Mouse (Mus musculus) granulocyte monocyte progenitor cell, adult 5-6 weeks (primary cell): ENCODE results near the gene Adcy6. TPM values are rescaled to one million over a fixed set of nuclear protein-coding genes. Genes with fewer than 3 reads are reported as not detected.

Source experiments
- ATAC-seq: replicated peaks from 2 replicates; pipeline ENCODE4 v1.8.0; 2016; ENCODE audit warnings: mild to moderate bottlenecking, moderate TSS enrichment, inconsistent platforms; ENCODE audit not compliant: poor library complexity, severe bottlenecking
- total RNA-seq, 2 experiments: library from RNA; stranded (forward) in 1 of 2; stranded (reverse) in 1 of 2; fragments of 200-712, 200-1000 nt in 1 of 2; fragments of >200 nt in 1 of 2; fragmentation: Nextera tagmentation in 1 of 2; gene quantifications; 2 replicates each; pipeline ENCODE4 v1.2.3; 2014 to 2017

Gene Adcy6
- total RNA-seq, 2 experiments from 2014 or later, result 1.8 to 2.9 TPM

- no peak for ATAC-seq
These were observed 41.4 kb downstream of the Adcy6 start for GRCm38 (mm10) chr15:98568256-98569033.

GRCm38 (mm10) chr15:98567278-98568134 lies 42.4 kb downstream of the Adcy6 start:
- peak; percentile 88 for ATAC-seq

GRCm38 (mm10) chr15:98566973-98567277 lies 43.0 kb downstream of the Adcy6 start:
- no peak for ATAC-seq

- ATAC-seq, result no peak
These were observed 52.7 kb downstream of the Adcy6 start for GRCm38 (mm10) chr15:98557186-98557585.

- no peak for ATAC-seq
These were observed 54.0 kb downstream of the Adcy6 start for GRCm38 (mm10) chr15:98555881-98556280.

GRCm38 (mm10) chr15:98552758-98553157 lies 57.1 kb downstream of the Adcy6 start:
- ATAC-seq, result peak; percentile 66

GRCm38 (mm10) chr15:98546843-98547242 lies 63.0 kb downstream of the Adcy6 start:
- ATAC-seq, result no peak

- ATAC-seq, result no peak
These were observed 64.7 kb downstream of the Adcy6 start for GRCm38 (mm10) chr15:98545151-98545550.

GRCm38 (mm10) chr15:98543341-98543740 lies 66.5 kb downstream of the Adcy6 start:
- no peak for ATAC-seq

- ATAC-seq, result peak; percentile 73
These were observed 68.8 kb downstream of the Adcy6 start for GRCm38 (mm10) chr15:98541064-98541463.

Other genes with a start within 250 kb of the Adcy6 start
- gene Olfr283, start 229.1 kb downstream of the Adcy6 start, total RNA-seq (2014; fragmentation: Nextera tagmentation), result not detected in 2 replicates
- gene Olfr283, start 229.1 kb downstream of the Adcy6 start, total RNA-seq (2017), result not detected in 2 replicates
- gene Olfr282, start 178.9 kb downstream of the Adcy6 start, total RNA-seq (2014; fragmentation: Nextera tagmentation), result not detected in 2 replicates
- gene Olfr282, start 178.9 kb downstream of the Adcy6 start, total RNA-seq (2017), result not detected in 2 replicates
- not detected in 2 replicates for gene Olfr281, start 157.5 kb downstream of the Adcy6 start, total RNA-seq (2014; fragmentation: Nextera tagmentation)
- gene Olfr281, start 157.5 kb downstream of the Adcy6 start, total RNA-seq (2017), result not detected in 2 replicates
- gene OR5BS1P, start 140.2 kb downstream of the Adcy6 start, total RNA-seq (2014; fragmentation: Nextera tagmentation), result not detected in 2 replicates
- gene OR5BS1P, start 140.2 kb downstream of the Adcy6 start, total RNA-seq (2017), result not detected in 2 replicates
- not detected in 2 replicates for gene Lalba, start 127.4 kb downstream of the Adcy6 start, total RNA-seq (2014; fragmentation: Nextera tagmentation)
- gene Lalba, start 127.4 kb downstream of the Adcy6 start, total RNA-seq (2017), result not detected in 2 replicates
- not detected in 2 replicates for gene Olfr279, start 117.7 kb downstream of the Adcy6 start, total RNA-seq (2014; fragmentation: Nextera tagmentation)
- not detected in 2 replicates for gene Olfr279, start 117.7 kb downstream of the Adcy6 start, total RNA-seq (2017)
- gene Kansl2, start 75.8 kb downstream of the Adcy6 start, total RNA-seq (2014; fragmentation: Nextera tagmentation), result 67.5 and 74.5 TPM in 2 replicates
- 58.9 and 61.0 TPM in 2 replicates for gene Kansl2, start 75.8 kb downstream of the Adcy6 start, total RNA-seq (2017)
- gene Ccnt1, start 39.2 kb downstream of the Adcy6 start, total RNA-seq (2014; fragmentation: Nextera tagmentation), result 53.4 and 57.0 TPM in 2 replicates
- 57.3 and 70.4 TPM in 2 replicates for gene Ccnt1, start 39.2 kb downstream of the Adcy6 start, total RNA-seq (2017)
- gene 4930415O20Rik, start 39.1 kb downstream of the Adcy6 start, total RNA-seq (2014; fragmentation: Nextera tagmentation), result not detected in 2 replicates
- gene 4930415O20Rik, start 39.1 kb downstream of the Adcy6 start, total RNA-seq (2017), result not detected in 2 replicates
- gene Cacnb3, start 20.8 kb upstream of the Adcy6 start, total RNA-seq (2014; fragmentation: Nextera tagmentation), result not detected in 2 replicates
- not detected in 2 replicates for gene Cacnb3, start 20.8 kb upstream of the Adcy6 start, total RNA-seq (2017)
- gene Ddx23, start 52.8 kb upstream of the Adcy6 start, total RNA-seq (2014; fragmentation: Nextera tagmentation), result 76.1 and 82.1 TPM in 2 replicates
- gene Ddx23, start 52.8 kb upstream of the Adcy6 start, total RNA-seq (2017), result 79.5 and 103 TPM in 2 replicates
- 0.11 and 0.39 TPM in 2 replicates for gene Rnd1, start 67.4 kb upstream of the Adcy6 start, total RNA-seq (2014; fragmentation: Nextera tagmentation)
- 0.67 and 2.7 TPM in 2 replicates for gene Rnd1, start 67.4 kb upstream of the Adcy6 start, total RNA-seq (2017)
- gene Ccdc65, start 98.1 kb upstream of the Adcy6 start, total RNA-seq (2014; fragmentation: Nextera tagmentation), result not detected in 2 replicates
- gene Ccdc65, start 98.1 kb upstream of the Adcy6 start, total RNA-seq (2017), result not detected in 2 replicates
- 37.6 and 39.9 TPM in 2 replicates for gene Fkbp11, start 118.1 kb upstream of the Adcy6 start, total RNA-seq (2014; fragmentation: Nextera tagmentation)
- gene Fkbp11, start 118.1 kb upstream of the Adcy6 start, total RNA-seq (2017), result 63.8 and 66.3 TPM in 2 replicates
- gene Arf3, start 153.1 kb upstream of the Adcy6 start, total RNA-seq (2014; fragmentation: Nextera tagmentation), result 39.0 and 41.4 TPM in 2 replicates
- gene Arf3, start 153.1 kb upstream of the Adcy6 start, total RNA-seq (2017), result 29.9 and 32.7 TPM in 2 replicates
- gene Wnt10b, start 168.1 kb upstream of the Adcy6 start, total RNA-seq (2014; fragmentation: Nextera tagmentation), result 0.47 TPM in 1 of 2 replicates, not detected in the other
- 0.26 TPM in 1 of 2 replicates, not detected in the other for gene Wnt10b, start 168.1 kb upstream of the Adcy6 start, total RNA-seq (2017)
- not detected in 2 replicates for gene Wnt1, start 179.8 kb upstream of the Adcy6 start, total RNA-seq (2014; fragmentation: Nextera tagmentation)
- not detected in 2 replicates for gene Wnt1, start 179.8 kb upstream of the Adcy6 start, total RNA-seq (2017)
- not detected in 2 replicates for gene Ddn, start 199.4 kb upstream of the Adcy6 start, total RNA-seq (2014; fragmentation: Nextera tagmentation)
- not detected in 2 replicates for gene Ddn, start 199.4 kb upstream of the Adcy6 start, total RNA-seq (2017)
- gene Prkag1, start 221.4 kb upstream of the Adcy6 start, total RNA-seq (2014; fragmentation: Nextera tagmentation), result 34.2 and 63.8 TPM in 2 replicates
- gene Prkag1, start 221.4 kb upstream of the Adcy6 start, total RNA-seq (2017), result 85.0 and 110 TPM in 2 replicates